Mouse (Mus musculus): ENCODE data around the gene Cfap97d1.
"Not testable (repeated sequence)": the region's sequence is repeated elsewhere in the genome, so short reads cannot be mapped to it uniquely, and the experiment has no call there.

Cfap97d1 gene

GRCm38 (mm10) chr11:101973496-101973895 is 10.6 kb upstream of the Cfap97d1 start:
- DNase-seq (ENCODE audit: low read depth) = no peak

GRCm38 (mm10) chr11:101974181-101974580 is 9.9 kb upstream of the Cfap97d1 start:
- DNase-seq (ENCODE audit: low read depth) = no peak

DNA sequence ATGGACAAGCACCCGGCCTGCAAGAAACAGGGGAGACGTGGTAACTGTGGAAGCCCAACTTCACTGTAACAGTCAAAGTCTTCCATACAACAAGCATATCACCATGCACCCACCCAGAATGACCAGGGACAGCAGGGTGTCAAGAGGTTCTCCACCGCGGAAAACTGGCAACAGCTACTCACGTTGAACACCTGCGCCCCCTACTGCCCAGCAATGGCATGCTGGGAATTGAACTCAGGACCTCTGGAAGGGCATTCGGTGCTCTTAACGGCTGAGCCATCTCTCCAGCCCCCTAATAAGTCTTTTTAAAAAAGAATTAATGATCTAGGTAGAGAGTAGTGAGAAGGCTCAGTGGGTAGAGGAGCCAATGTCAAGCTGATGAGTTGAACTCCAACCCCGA is 9.2 kb upstream of the Cfap97d1 start:
- DNase-seq (ENCODE audit: low read depth) = no peak

DNA sequence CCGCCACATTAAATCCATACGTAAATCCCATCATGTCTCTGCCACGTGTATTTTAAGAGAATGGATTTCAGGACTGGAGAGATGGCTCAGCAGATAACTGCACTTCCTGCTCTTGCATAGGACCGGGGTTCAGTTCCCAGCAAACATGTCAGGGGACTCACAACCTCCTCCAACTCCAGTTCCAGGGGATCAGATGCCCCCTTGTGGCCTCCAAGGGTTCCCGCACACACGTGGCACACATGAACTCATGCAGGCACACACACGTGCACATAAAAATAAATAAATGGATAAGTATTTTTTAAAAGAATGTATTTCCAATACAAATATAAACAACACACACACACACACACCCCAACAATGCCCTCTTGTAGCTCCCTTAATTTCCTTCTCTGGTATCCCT is 7.1 kb upstream of the Cfap97d1 start:
- no peak for DNase-seq (ENCODE audit: low read depth)

GRCm38 (mm10) chr11:101979140-101979539 is 4.9 kb upstream of the Cfap97d1 start:
- DNase-seq (ENCODE audit: low read depth) = no peak

DNA sequence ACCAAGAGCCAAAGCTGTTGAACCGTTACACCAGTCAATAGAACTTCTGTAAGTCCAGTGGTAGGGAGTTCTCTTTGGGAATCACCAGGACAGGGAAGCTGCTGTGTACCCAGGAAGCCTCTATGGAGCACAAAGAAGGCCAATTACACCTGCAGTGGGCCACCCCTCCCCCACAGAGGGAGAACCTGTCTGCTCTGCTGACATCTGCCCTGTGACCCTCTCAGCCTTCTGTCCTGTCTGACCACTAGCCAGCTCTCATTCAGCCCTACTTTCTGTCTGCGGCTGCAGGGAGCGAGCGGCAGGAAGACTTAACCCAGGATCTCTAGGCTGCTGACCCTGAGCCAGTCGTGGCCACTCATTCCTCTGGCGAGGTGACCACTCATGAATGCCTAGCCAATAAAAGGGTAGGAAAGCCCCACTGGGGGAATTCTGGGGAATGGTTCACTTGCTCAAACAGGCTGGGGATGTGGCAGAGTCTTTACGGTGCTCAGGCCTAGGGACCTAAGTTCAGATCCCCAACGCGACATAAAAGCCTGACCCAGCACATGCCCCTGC is 3.4 kb upstream of the Cfap97d1 start:
- DNase-seq (ENCODE audit: low read depth) = no peak

DNA sequence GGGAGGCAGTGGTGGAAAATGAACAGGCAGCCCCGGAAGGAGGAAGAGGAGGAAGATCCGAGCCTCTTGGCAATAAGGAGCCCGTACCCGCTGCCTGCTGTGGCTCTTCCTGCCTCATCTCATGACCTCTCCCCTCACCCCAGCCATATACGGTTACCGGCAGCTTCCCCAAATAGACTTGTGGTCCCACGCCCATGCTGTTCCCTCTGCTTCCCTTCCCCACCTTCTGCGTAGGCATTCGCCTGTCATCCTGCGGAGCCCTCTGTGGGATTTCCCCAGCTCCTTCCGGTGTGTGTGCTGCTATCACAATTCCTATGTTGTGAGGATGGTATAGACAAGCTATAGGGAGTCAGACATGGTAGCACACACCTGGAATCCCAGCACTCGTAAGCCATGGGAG is 2.2 kb upstream of the Cfap97d1 start:
- DNase-seq (ENCODE audit: low read depth) = no peak

DNA sequence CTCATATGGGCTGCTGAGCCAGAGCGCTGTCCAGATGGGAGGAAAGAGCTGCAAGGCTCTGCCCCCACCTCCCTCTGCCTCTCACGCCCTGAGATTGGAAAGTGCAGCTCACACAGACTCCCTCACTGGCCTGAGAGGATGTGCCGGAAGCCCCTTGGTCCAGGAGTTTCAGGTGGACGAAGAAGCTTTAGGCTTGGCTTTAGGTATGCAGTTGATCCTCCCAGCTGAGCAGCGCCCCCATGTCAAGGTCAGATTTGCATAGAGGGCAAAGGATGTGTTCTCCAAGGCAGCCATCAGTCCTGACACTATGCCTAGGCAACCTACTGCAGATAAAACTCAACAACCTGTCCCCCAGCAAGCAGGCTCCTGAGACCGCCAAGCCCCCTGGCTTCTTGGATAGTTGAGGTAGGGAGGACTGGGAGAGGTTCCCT is 1.1 kb upstream of the Cfap97d1 start:
- DNase-seq (ENCODE audit: low read depth) = no peak

DNA sequence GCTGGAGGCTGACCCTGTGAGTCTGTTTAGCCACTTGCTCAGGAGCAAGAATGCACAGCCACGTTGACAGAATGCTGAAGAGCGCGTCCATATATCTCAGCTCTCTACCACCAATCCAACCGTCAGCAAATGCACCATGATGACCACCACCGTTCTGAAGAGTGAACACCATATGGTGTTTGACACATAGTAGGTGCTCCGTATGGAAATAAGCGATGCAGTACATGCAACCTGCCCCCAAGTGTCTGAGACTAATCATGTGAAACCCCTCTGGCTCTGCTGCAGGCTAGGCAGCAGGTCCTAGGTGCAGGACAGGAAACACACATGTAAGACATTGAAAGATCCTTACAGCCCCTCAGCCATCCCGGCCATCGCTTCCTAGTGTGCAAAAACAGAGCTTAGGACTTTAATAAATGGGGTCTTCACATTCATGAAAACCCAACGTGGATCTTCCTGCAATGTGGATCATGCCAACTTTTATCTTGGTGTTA is 603 bp upstream of the Cfap97d1 start:
- no peak for DNase-seq (ENCODE audit: low read depth)

GRCm38 (mm10) chr11:101985450-101985849 is 1.4 kb downstream of the Cfap97d1 start:
- not testable (repeated sequence) for DNase-seq (ENCODE audit: low read depth)

GRCm38 (mm10) chr11:101985990-101986389 is 1.9 kb downstream of the Cfap97d1 start:
- peak; percentile 80 for DNase-seq (ENCODE audit: low read depth)

DNA sequence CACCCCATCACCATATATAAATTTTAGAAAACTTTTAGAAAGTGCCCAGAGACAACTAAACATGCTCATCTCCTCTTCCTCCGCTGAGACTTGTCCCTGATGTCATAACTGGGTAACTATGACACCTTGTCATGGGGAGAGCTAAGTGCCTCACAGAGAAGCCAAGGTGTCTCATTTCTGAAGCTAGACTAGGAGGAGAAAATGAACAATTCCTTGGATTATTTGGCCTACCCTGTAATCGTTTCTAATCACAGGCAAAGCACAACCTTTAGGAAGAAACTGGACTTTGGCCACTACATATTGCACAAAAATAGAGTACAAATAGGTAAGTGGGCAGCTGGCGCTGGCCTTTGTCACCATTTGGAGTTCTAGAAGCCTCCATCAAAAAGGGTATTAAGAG is 2.8 kb downstream of the Cfap97d1 start, which contains the start of gene Dusp3:
Dusp3 (minus strand) TSS at position 101 of the 400 bp plus-strand sequence.
- no peak for DNase-seq (ENCODE audit: low read depth)

DNA sequence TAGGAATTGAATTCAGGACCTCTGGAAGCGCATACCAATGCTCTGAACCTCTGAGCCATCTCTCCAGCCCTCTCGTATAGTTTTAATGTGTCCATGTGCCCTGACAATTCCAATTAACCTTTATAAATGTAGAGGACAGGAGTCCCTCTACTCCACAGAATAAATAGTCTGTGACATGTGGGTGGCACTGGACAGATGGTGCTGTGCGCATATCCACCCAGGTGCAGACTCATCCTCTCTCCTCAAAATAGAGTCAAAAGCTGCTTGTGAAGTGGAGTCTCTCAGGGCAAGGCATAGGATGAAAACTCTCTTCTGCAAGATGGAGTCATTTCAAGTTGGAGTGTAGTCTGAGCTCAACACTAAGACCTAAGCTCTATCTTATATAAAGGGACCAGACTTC is 6.2 kb downstream of the Cfap97d1 start:
- DNase-seq (ENCODE audit: low read depth) = no peak

DNA sequence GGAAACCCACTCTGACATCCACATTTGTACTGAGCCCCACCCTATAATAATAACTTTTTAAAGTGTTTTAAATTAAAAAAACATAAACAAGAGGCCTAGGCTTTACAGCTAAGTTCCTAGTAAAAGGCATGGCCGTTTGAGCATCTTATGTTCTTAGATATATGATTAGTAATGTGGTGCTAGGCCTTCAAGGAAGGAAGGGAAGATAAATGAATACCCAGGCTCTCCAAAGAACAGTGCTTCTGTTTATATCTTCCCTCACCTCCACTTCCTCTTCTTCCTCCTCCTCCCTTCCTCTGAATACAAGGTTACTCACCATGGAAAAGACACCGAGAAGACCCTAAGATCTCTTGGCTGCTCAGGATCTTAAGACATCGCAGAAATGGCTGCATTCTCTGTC is 7.7 kb downstream of the Cfap97d1 start:
- no peak for DNase-seq (ENCODE audit: low read depth)

- no peak for DNase-seq (ENCODE audit: low read depth)
Measured at GRCm38 (mm10) chr11:101992411-101992810, 8.3 kb downstream of the Cfap97d1 start.

GRCm38 (mm10) chr11:101994100-101994499 is 10.0 kb downstream of the Cfap97d1 start:
- no peak for DNase-seq (ENCODE audit: low read depth)

GRCm38 (mm10) chr11:101995938-101996337 is 11.9 kb downstream of the Cfap97d1 start:
- no peak for DNase-seq (ENCODE audit: low read depth)

- DNase-seq (ENCODE audit: low read depth) = no peak
Measured at GRCm38 (mm10) chr11:101998258-101998657, 14.2 kb downstream of the Cfap97d1 start.

- no peak for DNase-seq (ENCODE audit: low read depth)
Measured at GRCm38 (mm10) chr11:101999466-101999865, 15.4 kb downstream of the Cfap97d1 start.

- DNase-seq (ENCODE audit: low read depth) = no peak
Measured at GRCm38 (mm10) chr11:102004251-102004650, 20.2 kb downstream of the Cfap97d1 start.

DNA sequence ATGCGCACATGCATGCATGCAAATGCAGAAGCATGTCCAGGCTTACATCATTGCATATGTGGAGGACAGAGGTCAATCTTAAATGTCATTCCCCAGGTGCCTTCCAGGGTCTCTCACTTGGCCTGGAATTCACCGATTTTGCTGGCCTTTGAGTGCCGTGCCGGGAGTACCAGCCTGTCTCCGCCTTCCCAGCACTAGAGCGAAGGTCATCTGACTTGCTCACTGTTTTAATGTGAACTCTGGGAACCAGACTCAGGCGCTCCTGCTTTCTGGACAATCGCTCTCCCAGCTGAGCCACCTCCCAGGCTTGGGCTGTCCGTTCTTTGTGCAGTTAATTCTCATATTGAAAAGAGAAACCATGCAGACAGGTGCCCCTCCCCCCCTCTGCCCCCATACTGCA is 22.2 kb downstream of the Cfap97d1 start:
- no peak for DNase-seq (ENCODE audit: low read depth)

- DNase-seq (ENCODE audit: low read depth) = no peak
Measured at GRCm38 (mm10) chr11:102006688-102007087, 22.6 kb downstream of the Cfap97d1 start.

DNA sequence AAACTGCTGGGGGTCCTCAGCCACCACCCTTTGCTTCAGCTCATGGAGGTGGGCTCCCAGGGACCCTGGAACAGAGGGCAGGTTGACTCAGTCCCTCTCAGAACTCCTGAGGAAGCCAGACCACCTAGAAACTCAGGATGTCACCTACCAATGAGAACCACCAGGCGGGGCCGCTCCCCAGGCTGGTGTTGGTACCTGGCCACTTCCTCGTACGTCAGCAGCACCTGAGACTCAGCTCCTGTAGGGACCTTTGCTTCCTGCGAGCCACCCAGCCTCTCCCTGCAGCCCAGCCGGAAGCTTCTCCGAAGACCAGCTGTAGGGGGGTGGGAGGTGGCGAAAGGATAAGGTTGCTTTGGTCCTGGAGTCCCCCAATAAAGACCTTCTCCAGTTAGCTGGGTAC is 24.3 kb downstream of the Cfap97d1 start:
- DNase-seq (ENCODE audit: low read depth) = no peak

- no peak for DNase-seq (ENCODE audit: low read depth)
Measured at GRCm38 (mm10) chr11:102008954-102009637, 25.0 kb downstream of the Cfap97d1 start.
